Mouse (Mus musculus) layer of hippocampus, postnatal 36 days (tissue): Measurements from ENCODE around the gene Lars2. TPM values are rescaled to one million over a fixed set of nuclear protein-coding genes. Genes with fewer than 3 reads are reported as not detected.
"Not testable (repeated sequence)": the region's sequence is repeated elsewhere in the genome, so short reads cannot be mapped to it uniquely, and the experiment has no call there.

Experiments used
- DNase-seq, 2 experiments: peaks; one replicate each; pipeline ENCODE4 v3.0.0; 2022
- total RNA-seq, 2 experiments: library from RNA; stranded (reverse); gene quantifications; 2 replicates each; pipeline ENCODE4 v1.2.3; 2021

The Lars2 gene
- 10 to 100 TPM; 43.5 to 79.2 TPM for total RNA-seq

- DNase-seq: peak; percentile 90 to 91
These were observed at the start of gene Lars2 for GRCm38 (mm10) chr9:123366708-123367385. Gene Lars2, plus strand, starts transcription at chr9:123366927.

- no peak for DNase-seq
These were observed 40.6 kb upstream of the Lars2 start for GRCm38 (mm10) chr9:123326106-123326505.

- no peak for DNase-seq
These were observed 38.4 kb upstream of the Lars2 start for GRCm38 (mm10) chr9:123328336-123328735.

- no peak for DNase-seq
These were observed 36.9 kb upstream of the Lars2 start for GRCm38 (mm10) chr9:123329831-123330230.

- DNase-seq: not testable (repeated sequence)
These were observed 36.5 kb upstream of the Lars2 start for GRCm38 (mm10) chr9:123330271-123330670.

GRCm38 (mm10) chr9:123333479-123333878 is 33.2 kb upstream of the Lars2 start:
- no peak for DNase-seq

GRCm38 (mm10) chr9:123335044-123335670 is 31.6 kb upstream of the Lars2 start:
- no peak for DNase-seq

- DNase-seq: no peak
These were observed 27.0 kb upstream of the Lars2 start for GRCm38 (mm10) chr9:123339651-123340144.

- no peak for DNase-seq
These were observed 25.5 kb upstream of the Lars2 start for GRCm38 (mm10) chr9:123341256-123341655.

- DNase-seq: no peak
These were observed 23.7 kb upstream of the Lars2 start for GRCm38 (mm10) chr9:123343069-123343468.

GRCm38 (mm10) chr9:123349286-123349685 is 17.4 kb upstream of the Lars2 start:
- DNase-seq: not testable (repeated sequence)

GRCm38 (mm10) chr9:123359981-123360380 is 6.7 kb upstream of the Lars2 start:
- no peak for DNase-seq

GRCm38 (mm10) chr9:123365353-123365752 is 1.4 kb upstream of the Lars2 start:
- DNase-seq: no peak

GRCm38 (mm10) chr9:123365942-123366707 is 602 bp upstream of the Lars2 start:
- DNase-seq: no peak

- DNase-seq: no peak
These were observed 909 bp downstream of the Lars2 start for GRCm38 (mm10) chr9:123367636-123368035.

- no peak for DNase-seq
These were observed 15.7 kb downstream of the Lars2 start for GRCm38 (mm10) chr9:123382399-123382798.

GRCm38 (mm10) chr9:123384696-123385095 is 18.0 kb downstream of the Lars2 start:
- DNase-seq: peak; percentile 59 to 63

- DNase-seq: no peak
These were observed 18.8 kb downstream of the Lars2 start for GRCm38 (mm10) chr9:123385352-123386198.

- no peak for DNase-seq
These were observed 19.6 kb downstream of the Lars2 start for GRCm38 (mm10) chr9:123386347-123386746.

GRCm38 (mm10) chr9:123388087-123389007 is 21.6 kb downstream of the Lars2 start:
- not testable (repeated sequence) for DNase-seq
